Mouse (Mus musculus) kidney, embryonic 16.5 days (tissue): ENCODE data around the gene 4933405L10Rik. TPM values are rescaled to one million over a fixed set of nuclear protein-coding genes. Genes with fewer than 3 reads are reported as not detected.
A peak's percentile ranks its signal among the peaks of the same experiment; 100 is the strongest.

Experiments used
- ATAC-seq: fragments of 200-750 bp; cut with Nextera tagmentation; 2 replicates; pipeline ENCODE4 v1.8.0; 2017; ENCODE audit warnings: moderate TSS enrichment; ENCODE audit not compliant: low FRiP score, low TSS enrichment
- H3K27ac ChIP-seq: fragments of 300-500 bp; sonication (generic); 2 replicates; pipeline ENCODE4 v1.5.1; 2014; ENCODE audit warnings: low read length
- H3K27me3 ChIP-seq: fragments of 300-500 bp; sonication (generic); 2 replicates; pipeline ENCODE4 v1.6.1; 2014; ENCODE audit warnings: low read length, control low read depth, mixed read lengths; ENCODE audit not compliant: insufficient read depth
- H3K36me3 ChIP-seq: fragments of 300-500 bp; sonication (generic); 2 replicates; pipeline ENCODE4 v1.6.1; 2014; ENCODE audit warnings: low read length, control low read depth, mixed read lengths; ENCODE audit not compliant: insufficient read depth
- H3K4me1 ChIP-seq: fragments of 300-500 bp; sonication (generic); 2 replicates; pipeline ENCODE4 v1.6.1; 2014; ENCODE audit warnings: low read length, control low read depth, mixed read lengths; ENCODE audit not compliant: insufficient read depth
- H3K4me2 ChIP-seq: fragments of 300-500 bp; sonication (generic); replicated peaks from 2 replicates; pipeline ENCODE4 v1.6.1; 2014; ENCODE audit warnings: low read depth, low read length
- H3K4me3 ChIP-seq: fragments of 300-500 bp; sonication (generic); 2 replicates; pipeline ENCODE4 v1.5.1; 2014; ENCODE audit warnings: mild to moderate bottlenecking, low read length
- H3K9ac ChIP-seq: fragments of 300-500 bp; sonication (generic); replicated peaks from 2 replicates; pipeline ENCODE4 v1.6.1; 2014; ENCODE audit warnings: low read length
- H3K9me3 ChIP-seq: fragments of 300-500 bp; sonication (generic); 2 replicates; pipeline ENCODE4 v1.6.1; 2016; ENCODE audit warnings: low read length, control low read depth
- whole genome bisulfite sequencing: fragments of 180-500 bp; shearing (Covaris S2); extraction: QIAGEN DNeasy Blood & Tissue Kit; methylation state at CpG from one replicate; pipeline ENCODE4 v1.1.7; 2014; 5-methylcytosine and 5-hydroxymethylcytosine counted together
- polyA plus RNA-seq: library from polyadenylated mRNA; unstranded; fragments of >200 nt; fragmentation: Nextera tagmentation; extraction: Ambion mirVana; gene quantifications from 2 replicates; pipeline ENCODE4 v1.2.1, GENCODE M21; 2015

4933405L10Rik gene
- polyA plus RNA-seq, 1 experiment from 2014 or later: not detected

- Histone ChIP-seq H3K9me3 (no peaks in the 10 kb centered on the region), H3K27me3 (no peaks in the 10 kb centered on the region), H3K4me3 (no peak overlapping the region), H3K4me1 (peaks cover 13% of the 10 kb centered on the region), H3K9ac (no peak overlapping the region), H3K4me2 (no peak overlapping the region), H3K36me3 (no peaks in the 10 kb centered on the region), H3K27ac (peak overlapping the region; percentile 19; the same call in 1 of the 2 replicates)
- ATAC-seq: no peak
- WGBS: 64% methylated on average over 4 of the region's 4 CpGs
These were observed 35.8 kb downstream of the 4933405L10Rik start for GRCm38 (mm10) chr8:105743301-105743700.

- ATAC-seq: peak; percentile 67
- H3K27me3 ChIP-seq: no peaks in the 10 kb centered on the region
- peak overlapping the region; percentile 40 for H3K4me2 ChIP-seq
- H3K9ac ChIP-seq: peak overlapping the region; percentile 36; the same call in 1 of the 2 replicates
- WGBS: 6% methylated on average over 11 of the region's 11 CpGs
- peaks cover 30% of the 10 kb centered on the region for H3K4me1 ChIP-seq
- H3K9me3 ChIP-seq: no peaks in the 10 kb centered on the region
- H3K4me3 ChIP-seq: no peak overlapping the region
- H3K36me3 ChIP-seq: no peaks in the 10 kb centered on the region
- H3K27ac ChIP-seq: peak overlapping the region; percentile 74
These were observed 43.2 kb downstream of the 4933405L10Rik start for GRCm38 (mm10) chr8:105750606-105751005.

GRCm38 (mm10) chr8:105753916-105754315 is 46.5 kb downstream of the 4933405L10Rik start:
- no peak overlapping the region for H3K9ac ChIP-seq
- H3K4me2 ChIP-seq: no peak overlapping the region
- H3K27ac ChIP-seq: no peak overlapping the region
- no peaks in the 10 kb centered on the region for H3K9me3 ChIP-seq
- H3K4me1 ChIP-seq: peaks cover 26% of the 10 kb centered on the region
- no peak for ATAC-seq
- no peaks in the 10 kb centered on the region for H3K27me3 ChIP-seq
- WGBS: 67% methylated on average over 2 of the region's 2 CpGs
- no peak overlapping the region for H3K4me3 ChIP-seq
- no peaks in the 10 kb centered on the region for H3K36me3 ChIP-seq

GRCm38 (mm10) chr8:105754688-105755087 is 47.2 kb downstream of the 4933405L10Rik start:
- no peaks in the 10 kb centered on the region for H3K9me3 ChIP-seq
- H3K27ac ChIP-seq: no peak overlapping the region
- H3K9ac ChIP-seq: no peak overlapping the region
- no peaks in the 10 kb centered on the region for H3K27me3 ChIP-seq
- no peak overlapping the region for H3K4me3 ChIP-seq
- H3K4me1 ChIP-seq: peaks cover 28% of the 10 kb centered on the region
- no peaks in the 10 kb centered on the region for H3K36me3 ChIP-seq
- no peak for ATAC-seq
- WGBS: 54% methylated on average over 2 of the region's 2 CpGs
- no peak overlapping the region for H3K4me2 ChIP-seq

GRCm38 (mm10) chr8:105757796-105758276 is 50.4 kb downstream of the 4933405L10Rik start:
- no peaks in the 10 kb centered on the region for H3K36me3 ChIP-seq
- H3K9me3 ChIP-seq: no peaks in the 10 kb centered on the region
- no peaks in the 10 kb centered on the region for H3K27me3 ChIP-seq
- WGBS: 1% methylated on average over 12 of the region's 12 CpGs
- ATAC-seq: no peak
- peak overlapping the region; percentile 39 for H3K27ac ChIP-seq
- peak overlapping the region; percentile 71 for H3K4me2 ChIP-seq
- H3K4me3 ChIP-seq: peak overlapping the region; percentile 66
- H3K4me1 ChIP-seq: peaks cover 14% of the 10 kb centered on the region
- H3K9ac ChIP-seq: peak overlapping the region; percentile 66

- H3K27me3 ChIP-seq: no peaks in the 10 kb centered on the region
- ATAC-seq: peak; percentile 98
- no peaks in the 10 kb centered on the region for H3K36me3 ChIP-seq
- H3K9me3 ChIP-seq: no peaks in the 10 kb centered on the region
- peak within 1 kb of the TSS; percentile 39 for H3K27ac ChIP-seq
- 3% methylated on average over 57 of the region's 57 CpGs for WGBS
- H3K4me2 ChIP-seq: peak within 1 kb of the TSS; percentile 71
- peaks cover 14% of the 10 kb centered on the region for H3K4me1 ChIP-seq
- H3K4me3 ChIP-seq: peak within 1 kb of the TSS; percentile 66
- peak within 1 kb of the TSS; percentile 66 for H3K9ac ChIP-seq
These were observed 51.0 kb downstream of the 4933405L10Rik start, which contains the start of gene Gfod2 for GRCm38 (mm10) chr8:105758277-105759108. TSS of gene Gfod2 (minus strand) at chr8:105758664.

Other genes with a start within 250 kb of the 4933405L10Rik start
- gene Tppp3, start 236.1 kb upstream of the 4933405L10Rik start, polyA plus RNA-seq: 22.2 and 24.8 TPM in 2 replicates
- gene Zdhhc1, start 210.8 kb upstream of the 4933405L10Rik start, polyA plus RNA-seq: 49.6 and 51.1 TPM in 2 replicates
- gene Hsd11b2, start 188.9 kb upstream of the 4933405L10Rik start, polyA plus RNA-seq: 39.3 and 39.9 TPM in 2 replicates
- 106 and 111 TPM in 2 replicates for gene Atp6v0d1, start 141.6 kb upstream of the 4933405L10Rik start, polyA plus RNA-seq
- 44.5 and 46.3 TPM in 2 replicates for gene Ripor1, start 102.4 kb upstream of the 4933405L10Rik start, polyA plus RNA-seq
- gene Ctcf, start 71.1 kb upstream of the 4933405L10Rik start, polyA plus RNA-seq: 117 and 134 TPM in 2 replicates
- 0.84 and 1.2 TPM in 2 replicates for gene Agrp, start 70.3 kb upstream of the 4933405L10Rik start, polyA plus RNA-seq
- 0.49 and 0.52 TPM in 2 replicates for gene Carmil2, start 21.4 kb upstream of the 4933405L10Rik start, polyA plus RNA-seq
- 65.7 and 67.6 TPM in 2 replicates for gene Acd, start 6.6 kb upstream of the 4933405L10Rik start, polyA plus RNA-seq
- gene Pard6a, start 6.5 kb upstream of the 4933405L10Rik start, polyA plus RNA-seq: 18.0 and 20.1 TPM in 2 replicates
- gene Enkd1, start 555 bp downstream of the 4933405L10Rik start, polyA plus RNA-seq: 29.0 and 34.1 TPM in 2 replicates
- 24.9 and 25.7 TPM in 2 replicates for gene Gfod2, start 51.0 kb downstream of the 4933405L10Rik start, polyA plus RNA-seq
- 10.7 and 13.3 TPM in 2 replicates for gene Ranbp10, start 119.7 kb downstream of the 4933405L10Rik start, polyA plus RNA-seq
- 0.21 and 0.24 TPM in 2 replicates for gene Tsnaxip1, start 120.1 kb downstream of the 4933405L10Rik start, polyA plus RNA-seq
- gene Cenpt, start 145.6 kb downstream of the 4933405L10Rik start, polyA plus RNA-seq: 44.7 and 46.3 TPM in 2 replicates
- gene Thap11, start 147.5 kb downstream of the 4933405L10Rik start, polyA plus RNA-seq: 65.2 and 66.1 TPM in 2 replicates
- gene Nutf2, start 152.9 kb downstream of the 4933405L10Rik start, polyA plus RNA-seq: 186 and 242 TPM in 2 replicates
- 58.8 and 61.1 TPM in 2 replicates for gene Edc4, start 173.2 kb downstream of the 4933405L10Rik start, polyA plus RNA-seq
- gene Nrn1l, start 185.9 kb downstream of the 4933405L10Rik start, polyA plus RNA-seq: 0.53 and 0.85 TPM in 2 replicates
- 44.3 and 46.7 TPM in 2 replicates for gene Pskh1, start 192.8 kb downstream of the 4933405L10Rik start, polyA plus RNA-seq
- 0.82 and 1.8 TPM in 2 replicates for gene Ctrl, start 226.2 kb downstream of the 4933405L10Rik start, polyA plus RNA-seq
- gene Psmb10, start 230.8 kb downstream of the 4933405L10Rik start, polyA plus RNA-seq: 33.3 and 46.5 TPM in 2 replicates
- 1.3 and 1.8 TPM in 2 replicates for gene Lcat, start 235.7 kb downstream of the 4933405L10Rik start, polyA plus RNA-seq